Mouse (Mus musculus) heart, postnatal 0 days (tissue): Measurements from ENCODE around the gene Pex14.

Experiments
- CTCF ChIP-seq: IDR thresholded peaks from 2 replicates; pipeline ENCODE4 v1.5.1; 2016; ENCODE audit warnings: antibody characterized with exemption, control low read depth, low read depth
- EP300 ChIP-seq: IDR thresholded peaks from 2 replicates; pipeline ENCODE4 v1.6.1; 2016; ENCODE audit warnings: antibody characterized with exemption, low read depth

DNA sequence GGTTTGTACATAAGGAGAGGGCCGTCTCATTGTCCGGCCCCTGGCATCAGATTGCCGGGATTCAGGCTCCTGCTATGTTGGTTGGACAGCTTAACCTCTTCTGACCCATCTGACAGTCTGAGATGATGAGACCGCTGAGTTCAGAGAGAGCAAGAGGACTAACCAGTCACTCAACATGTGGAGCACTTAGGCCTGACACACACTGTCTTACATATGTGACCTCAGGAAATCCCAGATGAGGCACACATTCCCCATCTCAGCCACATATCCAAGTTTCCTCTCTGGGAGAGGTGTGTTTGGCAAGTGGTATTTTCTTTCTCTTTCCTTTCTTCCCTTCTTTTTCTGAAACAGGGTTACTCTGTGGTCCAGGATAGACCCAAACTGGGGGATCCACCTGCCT, 45.5 kb upstream of the Pex14 start:
- TF ChIP-seq CTCF (no peak), EP300 (no peak)
